Mouse (Mus musculus) kidney, embryonic 14.5 days (tissue): ENCODE measurements at regions not wholly inside any gene's neighbourhood (a gene's known extent, or its start where the extent isn't known, plus 50 kb on each side); places are given as distances from the start of the nearest gene placed in this dataset.
A peak's percentile ranks its signal among the peaks of the same experiment; 100 is the strongest.

Experiments
- ATAC-seq: fragments of 200-750 bp; cut with Nextera tagmentation; 2 replicates; pipeline ENCODE4 v1.8.0; 2017; ENCODE audit warnings: moderate number of reproducible peaks, mild to moderate bottlenecking, moderate TSS enrichment, moderate library complexity; ENCODE audit not compliant: low FRiP score, low TSS enrichment
- H3K27ac ChIP-seq: fragments of 300-500 bp; sonication (generic); 2 replicates; pipeline ENCODE4 v1.5.1; 2014; ENCODE audit warnings: low read depth, mild to moderate bottlenecking, low read length, moderate library complexity, mixed read lengths
- H3K27me3 ChIP-seq: fragments of 300-500 bp; sonication (generic); 2 replicates; pipeline ENCODE4 v1.6.1; 2014; ENCODE audit warnings: mild to moderate bottlenecking, low read length; ENCODE audit not compliant: control insufficient read depth, insufficient read depth
- H3K36me3 ChIP-seq: fragments of 300-500 bp; sonication (generic); 2 replicates; pipeline ENCODE4 v1.6.1; 2014; ENCODE audit warnings: low read length, mixed read lengths; ENCODE audit not compliant: control insufficient read depth, insufficient read depth
- H3K4me1 ChIP-seq: fragments of 300-500 bp; sonication (generic); 2 replicates; pipeline ENCODE4 v1.6.1; 2014; ENCODE audit warnings: low read length, mixed read lengths; ENCODE audit not compliant: control insufficient read depth, insufficient read depth
- H3K4me2 ChIP-seq: fragments of 300-500 bp; sonication (generic); replicated peaks from 2 replicates; pipeline ENCODE4 v1.6.1; 2014; ENCODE audit warnings: low read depth, mild to moderate bottlenecking, low read length
- H3K4me3 ChIP-seq: fragments of 300-500 bp; sonication (generic); 2 replicates; pipeline ENCODE4 v1.5.1; 2014; ENCODE audit warnings: mild to moderate bottlenecking, low read length
- H3K9ac ChIP-seq: fragments of 300-500 bp; sonication (generic); 2 replicates; pipeline ENCODE4 v1.6.1; 2014; ENCODE audit warnings: low read depth, mild to moderate bottlenecking, low read length, moderate library complexity
- H3K9me3 ChIP-seq: fragments of 300-500 bp; sonication (generic); 2 replicates; pipeline ENCODE4 v1.6.1; 2016; ENCODE audit warnings: low read length; ENCODE audit not compliant: control insufficient read depth
- WGBS: fragments of 180-500 bp; shearing (Covaris S2); extraction: QIAGEN DNeasy Blood & Tissue Kit; methylation state at CpG from one replicate; pipeline ENCODE4 v1.1.7; 2014; 5-methylcytosine and 5-hydroxymethylcytosine counted together

DNA sequence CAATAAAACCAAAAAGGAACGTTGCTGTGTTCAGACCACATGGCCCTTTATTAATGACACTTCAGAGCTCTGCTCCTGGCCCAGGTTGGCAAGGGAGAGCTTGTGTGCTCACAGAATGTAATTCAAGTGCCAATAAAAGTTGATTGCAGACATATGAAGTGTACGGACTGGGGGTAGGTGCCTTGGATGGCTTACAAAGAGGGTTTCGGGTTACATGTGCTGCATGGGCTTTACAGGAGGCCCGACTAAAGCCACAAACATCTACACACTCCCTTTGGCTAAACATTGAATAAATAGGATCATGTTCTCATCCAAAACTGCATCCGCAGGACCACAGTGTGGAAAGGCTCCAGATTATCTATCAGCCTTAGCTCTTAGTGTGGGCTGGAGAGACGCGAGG lies 666.5 kb downstream of the Vrk1 start:
- Histone ChIP-seq H3K4me1 (no peaks in the 10 kb centered on the region), H3K4me2 (no peak overlapping the region), H3K36me3 (no peaks in the 10 kb centered on the region), H3K27me3 (no peaks in the 10 kb centered on the region), H3K9ac (no peak overlapping the region), H3K4me3 (no peak overlapping the region), H3K27ac (no peak overlapping the region), H3K9me3 (no peaks in the 10 kb centered on the region)
- no peak for ATAC-seq
- WGBS: 42% methylated on average over 7 of the region's 7 CpGs

DNA sequence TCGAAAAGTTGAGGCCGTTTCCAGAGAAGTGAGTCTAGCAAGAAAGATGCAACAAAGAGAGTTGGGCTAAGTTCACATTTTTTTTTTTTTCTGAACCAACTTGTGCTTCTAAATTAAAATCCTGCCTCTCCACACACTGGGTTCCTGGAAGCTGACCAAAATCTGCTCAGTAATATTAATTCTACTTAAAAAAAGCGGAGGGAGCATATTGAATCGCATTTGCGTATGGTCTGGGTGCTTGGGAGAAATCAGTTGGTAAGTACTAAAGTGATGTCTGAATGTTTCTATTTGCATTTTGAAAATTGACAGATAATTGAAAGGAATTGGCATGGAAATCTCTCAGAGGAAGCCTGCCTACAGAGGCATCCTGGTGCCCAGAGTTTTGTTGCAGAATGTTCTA lies 676.0 kb downstream of the Vrk1 start:
- H3K27ac ChIP-seq: no peak overlapping the region
- 88% methylated on average over 5 of the region's 5 CpGs for WGBS
- H3K4me1 ChIP-seq: no peaks in the 10 kb centered on the region
- no peaks in the 10 kb centered on the region for H3K9me3 ChIP-seq
- H3K27me3 ChIP-seq: no peaks in the 10 kb centered on the region; the same call in 1 of the 2 replicates
- H3K36me3 ChIP-seq: no peaks in the 10 kb centered on the region
- H3K4me2 ChIP-seq: no peak overlapping the region
- ATAC-seq: no peak
- H3K9ac ChIP-seq: no peak overlapping the region
- no peak overlapping the region for H3K4me3 ChIP-seq

DNA sequence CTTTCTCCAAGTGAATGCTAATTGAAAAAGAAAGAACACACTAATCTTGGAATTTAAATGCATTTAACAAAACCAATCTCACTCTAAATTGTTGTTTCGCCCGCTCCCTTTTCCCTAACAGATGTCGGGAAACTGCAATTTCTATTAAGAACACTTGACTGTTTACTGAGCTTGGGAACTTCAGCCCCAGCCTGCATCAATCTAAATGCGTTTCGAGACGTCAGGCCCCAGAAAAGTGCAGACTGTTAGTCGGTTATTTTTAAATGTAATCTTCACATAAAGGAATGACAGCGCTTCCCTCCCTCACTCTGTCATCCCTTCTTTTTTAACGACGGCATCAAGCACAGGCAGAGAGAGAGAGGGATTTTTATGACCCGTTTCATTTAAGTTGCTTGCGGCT lies 677.7 kb downstream of the Vrk1 start:
- Histone ChIP-seq H3K4me2 (no peak overlapping the region), H3K36me3 (no peaks in the 10 kb centered on the region), H3K4me1 (no peaks in the 10 kb centered on the region), H3K4me3 (no peak overlapping the region), H3K27me3 (no peaks in the 10 kb centered on the region; the same call in 1 of the 2 replicates), H3K27ac (no peak overlapping the region), H3K9ac (no peak overlapping the region), H3K9me3 (no peaks in the 10 kb centered on the region)
- ATAC-seq: no peak
- WGBS: 13% methylated on average over 12 of the region's 12 CpGs

DNA sequence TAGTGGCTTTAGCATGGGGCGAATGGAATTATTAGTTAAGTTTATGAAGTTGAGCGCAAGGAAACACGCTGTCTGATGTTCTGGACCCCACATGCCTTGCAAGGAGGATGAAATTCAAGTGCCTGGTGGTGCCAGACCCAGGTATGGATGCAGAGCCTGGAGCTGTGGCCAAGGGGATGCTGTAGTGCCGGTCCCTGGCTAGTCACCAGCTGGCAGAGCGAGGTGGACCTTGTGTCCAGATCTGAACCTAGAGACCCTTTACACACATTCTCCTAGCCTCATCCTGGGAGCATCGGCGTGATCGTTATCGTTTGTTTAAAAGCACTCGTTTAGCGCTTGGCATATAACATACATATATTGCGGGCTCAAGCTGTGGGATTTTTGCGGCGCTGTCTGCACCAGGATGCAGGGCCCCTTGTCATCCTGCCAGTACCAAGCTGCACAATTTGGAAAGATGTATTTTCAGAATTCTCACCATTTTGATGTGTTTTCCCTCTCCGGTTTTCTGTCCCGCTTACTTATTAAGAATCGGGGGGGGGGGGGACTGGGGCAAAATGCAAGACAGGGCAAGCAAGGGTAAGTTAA lies 678.2 kb downstream of the Vrk1 start:
- H3K4me2 ChIP-seq: no peak overlapping the region
- H3K36me3 ChIP-seq: no peaks in the 10 kb centered on the region
- H3K9ac ChIP-seq: no peak overlapping the region
- no peak overlapping the region for H3K4me3 ChIP-seq
- ATAC-seq: no peak
- no peaks in the 10 kb centered on the region for H3K4me1 ChIP-seq
- 75% methylated on average over 17 of the region's 17 CpGs for WGBS
- H3K9me3 ChIP-seq: no peaks in the 10 kb centered on the region
- H3K27me3 ChIP-seq: no peaks in the 10 kb centered on the region; the same call in 1 of the 2 replicates
- H3K27ac ChIP-seq: no peak overlapping the region

DNA sequence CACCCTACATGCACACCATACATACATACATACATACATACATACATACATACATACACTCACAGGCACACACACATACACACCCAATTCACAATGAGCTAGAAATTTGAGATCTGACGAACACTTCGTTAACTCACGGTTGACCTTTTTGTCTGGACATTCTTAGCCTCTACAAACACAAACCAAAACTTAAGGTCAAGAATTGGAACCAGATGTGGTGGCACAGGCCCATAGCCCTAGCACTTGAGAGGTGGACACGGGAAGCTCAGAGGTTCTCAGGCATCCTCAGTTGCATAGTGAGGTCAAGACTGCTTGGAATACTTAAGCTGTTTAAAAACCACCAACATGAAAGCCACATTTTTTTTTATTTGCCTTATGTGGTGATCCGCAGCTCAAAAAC lies 692.9 kb downstream of the Vrk1 start:
- no peaks in the 10 kb centered on the region for H3K36me3 ChIP-seq
- no peak overlapping the region for H3K4me2 ChIP-seq
- WGBS: 84% methylated on average over 5 of the region's 5 CpGs
- no peaks in the 10 kb centered on the region for H3K9me3 ChIP-seq
- H3K27me3 ChIP-seq: no peaks in the 10 kb centered on the region
- no peak overlapping the region for H3K27ac ChIP-seq
- H3K4me3 ChIP-seq: no peak overlapping the region
- no peak for ATAC-seq
- H3K4me1 ChIP-seq: no peaks in the 10 kb centered on the region
- H3K9ac ChIP-seq: no peak overlapping the region

DNA sequence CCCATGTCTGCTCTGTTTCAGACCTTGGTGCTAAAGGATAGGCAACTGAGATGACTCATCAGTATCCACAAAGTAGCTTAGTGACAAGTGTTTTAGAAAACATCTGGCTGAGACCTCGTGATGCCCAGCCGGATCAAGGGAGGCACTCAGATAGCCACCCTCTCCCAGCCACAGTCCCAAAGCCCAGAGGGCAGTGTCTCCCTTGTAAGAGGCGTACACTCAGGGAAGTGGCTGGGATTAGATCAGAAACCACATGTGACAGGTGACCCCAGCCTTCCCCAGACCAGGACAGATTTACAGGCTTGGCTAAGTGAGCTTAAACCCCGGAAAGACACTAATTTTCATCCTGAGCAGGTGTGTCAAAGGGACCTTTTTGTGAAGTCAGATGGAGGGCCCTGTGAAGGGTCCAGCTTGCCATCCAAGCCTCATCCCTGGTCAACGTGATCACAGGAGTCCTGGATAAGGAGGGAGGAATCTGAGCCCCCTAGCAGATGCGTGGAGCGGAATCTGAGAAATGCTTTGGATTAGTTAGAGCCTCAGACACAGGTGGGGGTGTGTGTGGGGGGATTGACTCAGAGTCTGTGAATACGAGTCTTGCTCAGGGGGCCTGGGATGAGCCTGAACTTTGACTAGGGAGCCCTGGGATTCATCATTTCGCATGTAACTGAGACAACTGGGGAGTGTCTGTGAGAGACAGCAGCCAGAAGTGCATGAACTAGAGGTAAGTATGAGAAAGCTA lies 711.4 kb downstream of the Vrk1 start:
- Histone ChIP-seq H3K9me3 (no peaks in the 10 kb centered on the region), H3K9ac (no peak overlapping the region), H3K4me2 (no peak overlapping the region), H3K4me3 (no peak overlapping the region), H3K36me3 (no peaks in the 10 kb centered on the region), H3K27ac (no peak overlapping the region), H3K27me3 (no peaks in the 10 kb centered on the region), H3K4me1 (no peaks in the 10 kb centered on the region)
- peak; percentile 68 for ATAC-seq
- WGBS: 43% methylated on average over 9 of the region's 9 CpGs

DNA sequence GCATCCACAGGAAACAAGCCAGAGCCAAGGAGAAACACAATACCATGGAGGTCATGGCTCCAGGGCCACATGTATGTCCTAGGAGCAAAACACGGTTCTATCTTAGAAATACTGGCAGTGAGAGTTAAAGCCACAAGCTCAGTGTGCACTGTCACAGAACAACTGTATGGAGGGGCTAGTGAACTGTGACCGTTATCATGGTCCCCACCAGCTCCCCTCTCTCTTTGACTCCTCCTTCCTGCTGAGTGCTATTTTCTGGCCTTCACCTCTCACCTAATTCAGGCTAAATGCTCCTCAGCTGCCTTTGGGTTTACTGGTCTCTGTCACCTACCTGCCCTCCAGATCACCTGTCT lies 712.0 kb downstream of the Vrk1 start:
- no peak overlapping the region for H3K4me2 ChIP-seq
- ATAC-seq: 0 out of 2 replicates have a peak, but pooled peaks have one; percentile 26
- no peaks in the 10 kb centered on the region for H3K9me3 ChIP-seq
- 37% methylated on average over 2 of the region's 2 CpGs for WGBS
- no peaks in the 10 kb centered on the region for H3K27me3 ChIP-seq
- H3K9ac ChIP-seq: no peak overlapping the region
- H3K36me3 ChIP-seq: no peaks in the 10 kb centered on the region
- H3K27ac ChIP-seq: no peak overlapping the region
- no peak overlapping the region for H3K4me3 ChIP-seq
- H3K4me1 ChIP-seq: no peaks in the 10 kb centered on the region

DNA sequence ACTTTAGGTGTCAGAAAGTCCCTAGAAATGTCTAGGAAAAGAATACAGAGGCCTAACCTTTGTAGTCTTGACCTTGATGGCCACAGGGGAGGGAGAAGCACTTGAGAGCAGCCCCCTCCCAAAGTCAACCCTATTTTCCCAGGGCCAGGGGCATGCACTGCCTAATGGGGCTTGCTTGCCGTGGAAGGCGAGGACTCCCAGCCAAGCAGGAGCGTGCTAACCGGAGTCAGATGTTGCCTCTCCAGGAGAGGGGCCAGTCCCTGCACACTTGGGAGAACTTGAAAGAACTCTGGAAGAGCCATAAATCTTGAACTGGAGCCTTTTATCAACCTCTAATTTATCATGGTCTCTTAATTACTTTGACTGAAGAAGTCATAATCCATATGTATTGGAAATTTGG lies 712.7 kb downstream of the Vrk1 start:
- H3K9ac ChIP-seq: no peak overlapping the region
- H3K27ac ChIP-seq: no peak overlapping the region
- no peaks in the 10 kb centered on the region for H3K27me3 ChIP-seq
- no peak overlapping the region for H3K4me2 ChIP-seq
- 38% methylated on average over 4 of the region's 4 CpGs for whole genome bisulfite sequencing
- 0 out of 2 replicates have a peak, but pooled peaks have one; percentile 40 for ATAC-seq
- H3K36me3 ChIP-seq: no peaks in the 10 kb centered on the region
- H3K4me1 ChIP-seq: no peaks in the 10 kb centered on the region
- no peak overlapping the region for H3K4me3 ChIP-seq
- no peaks in the 10 kb centered on the region for H3K9me3 ChIP-seq

DNA sequence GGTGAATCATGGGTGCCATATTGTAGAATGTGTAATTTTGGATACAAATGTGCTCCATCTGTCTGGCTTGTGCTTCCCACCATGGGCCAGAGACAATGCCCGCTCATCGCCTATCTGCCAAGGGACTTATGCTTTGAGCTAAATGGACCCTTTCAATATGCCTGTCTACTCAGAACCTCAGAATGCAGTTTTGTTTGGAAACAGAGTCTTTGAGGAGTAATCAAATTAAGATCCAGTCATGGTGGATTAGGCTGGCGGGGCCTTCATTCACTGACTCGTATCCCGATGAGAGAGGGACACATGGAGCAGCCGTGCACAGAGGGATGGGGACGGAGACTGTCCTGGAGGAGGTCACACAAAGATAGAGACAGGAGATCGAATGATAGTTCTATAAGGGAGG lies 716.9 kb downstream of the Vrk1 start:
- Histone ChIP-seq H3K27ac (no peak overlapping the region), H3K4me1 (no peaks in the 10 kb centered on the region), H3K4me3 (no peak overlapping the region), H3K9ac (no peak overlapping the region), H3K9me3 (no peaks in the 10 kb centered on the region), H3K4me2 (no peak overlapping the region), H3K36me3 (no peaks in the 10 kb centered on the region), H3K27me3 (no peaks in the 10 kb centered on the region)
- 92% methylated on average over 8 of the region's 8 CpGs for WGBS
- no peak for ATAC-seq
